8 mouse cellular contexts compared by ENCODE assay signal in genomic region chr1:59833723-59834122, GRCm38 (mm10).
DNase-seq lines count a peak whose midpoint lies in the region; ATAC-seq and TF ChIP-seq lines count a peak whose summit lies in the region.

No protein-coding gene starts in this region.

- ATAC-seq in Patski, result no peak
- ATAC-seq in embryonic facial prominence, embryonic 15.5 days (ENCODE audit: insufficient number of reproducible peaks, low FRiP score, low TSS enrichment, low read depth), result 0 out of 2 replicates have a peak, but pooled peaks have one; percentile 65
- ATAC-seq in hindbrain, embryonic 12.5 days (ENCODE audit: low FRiP score), result no peak

- H3K4me1 ChIP-seq in embryonic facial prominence, embryonic 15.5 days, result peaks cover 3% of the 10 kb centered on the region; the same call in 1 of the 2 replicates
- H3K4me1 ChIP-seq in hindbrain, embryonic 12.5 days, result no peaks in the 10 kb centered on the region; the same call in 1 of the 2 replicates

- in situ Hi-C loops in Patski (cut with MboI; ENCODE audit: low pct_unique_long_range_greater_than_20kb), result no loop called here

- H3K36me3 ChIP-seq in embryonic facial prominence, embryonic 15.5 days, result no peaks in the 10 kb centered on the region
- no peaks in the 10 kb centered on the region for H3K36me3 ChIP-seq in hindbrain, embryonic 12.5 days

- no peak overlapping the region for H3K9ac ChIP-seq in embryonic facial prominence, embryonic 15.5 days
- no peak overlapping the region for H3K9ac ChIP-seq in hindbrain, embryonic 12.5 days

- TF ChIP-seq CTCF in Patski (IDR thresholded peaks at IDR 0.05), result no peak

- WGBS in embryonic facial prominence, embryonic 15.5 days, result 1% methylated on average over 2 of the region's 2 CpGs
- 8% methylated on average over 2 of the region's 2 CpGs for WGBS in hindbrain, embryonic 12.5 days

- POLR2A ChIA-PET in Patski (lab: Charles Lee), result no interaction called here

- H3K4me3 ChIP-seq in embryonic facial prominence, embryonic 15.5 days (replicated peaks), result no peak overlapping the region
- no peak overlapping the region for H3K4me3 ChIP-seq in hindbrain, embryonic 12.5 days

- CTCF ChIA-PET in Patski (lab: Charles Lee), result no interaction called here

- H3K27ac ChIP-seq in embryonic facial prominence, embryonic 15.5 days (replicated peaks), result peak overlapping the region; percentile 72
- 0 out of 2 replicates have a peak overlapping the region, but pooled peaks have one; percentile 25 for H3K27ac ChIP-seq in hindbrain, embryonic 12.5 days

- DNase-seq in Patski (ENCODE audit: low read depth, low spot score), result peak; percentile 19
- peak; percentile 17 to 20 for DNase-seq in layer of hippocampus, postnatal 10 days (ENCODE audit: low spot score in 2 of 2)
- DNase-seq in lung, postnatal 14 days, result peak; percentile 68
- peak; percentile 77 for DNase-seq in yolk sac, embryonic 10.5 days (ENCODE audit: low spot score)
- no peak for DNase-seq in cerebellum, adult 8-10 months
- DNase-seq in ovary, postnatal 14 days (ENCODE audit: low spot score), result no peak

- no peaks in the 10 kb centered on the region for H3K27me3 ChIP-seq in Patski
- no peaks in the 10 kb centered on the region for H3K27me3 ChIP-seq in embryonic facial prominence, embryonic 15.5 days
- H3K27me3 ChIP-seq in hindbrain, embryonic 12.5 days, result no peaks in the 10 kb centered on the region

- H3K9me3 ChIP-seq in embryonic facial prominence, embryonic 15.5 days (replicated peaks), result no peaks in the 10 kb centered on the region
- H3K9me3 ChIP-seq in hindbrain, embryonic 12.5 days (replicated peaks), result no peaks in the 10 kb centered on the region

- no peak overlapping the region for H3K4me2 ChIP-seq in embryonic facial prominence, embryonic 15.5 days (replicated peaks)
- no peak overlapping the region for H3K4me2 ChIP-seq in hindbrain, embryonic 12.5 days (replicated peaks)

Comparison
In these comparisons a context has a peak if more than half of its experiments do, and no peak if none do; other contexts are left out.
1. DNase-seq: peak in Patski (single experiment), layer of hippocampus, postnatal 10 days (2 of 2), lung, postnatal 14 days (single experiment) and yolk sac, embryonic 10.5 days (single experiment); none in cerebellum, adult 8-10 months (single experiment) and ovary, postnatal 14 days (single experiment).